Mouse (Mus musculus): Measurements from ENCODE around the gene Rabgap1. TPM values are rescaled to one million over a fixed set of nuclear protein-coding genes. Genes with fewer than 3 reads are reported as not detected.

Rabgap1 gene
- polyA plus RNA-seq, 1 experiment from 2014 or later = 37.2 TPM

GRCm38 (mm10) chr2:37566035-37566434, 123.0 kb downstream of the Rabgap1 start:
- Histone ChIP-seq H3K4me1 (replicated peaks) (peaks cover 19% of the 10 kb centered on the region), H3K36me3 (peaks cover 63% of the 10 kb centered on the region), H3K9ac (no peak overlapping the region), H3K27ac (ENCODE audit: poor library complexity, severe bottlenecking) (no peak overlapping the region), H3K27me3 (replicated peaks) (no peaks in the 10 kb centered on the region), H3K4me2 (no peak overlapping the region), H3K4me3 (no peak overlapping the region), H3K9me3 (replicated peaks) (no peaks in the 10 kb centered on the region)
- WGBS = 57% methylated on average over 1 of the region's 1 CpGs
- no peak for ATAC-seq (ENCODE audit: insufficient number of reproducible peaks, low FRiP score)

- no peak overlapping the region for H3K27ac ChIP-seq (ENCODE audit: poor library complexity, severe bottlenecking)
- H3K27me3 ChIP-seq (replicated peaks) = no peaks in the 10 kb centered on the region
- H3K4me3 ChIP-seq = no peak overlapping the region
- no peaks in the 10 kb centered on the region for H3K9me3 ChIP-seq (replicated peaks)
- peaks cover 48% of the 10 kb centered on the region for H3K36me3 ChIP-seq
- H3K4me1 ChIP-seq (replicated peaks) = peaks cover 16% of the 10 kb centered on the region
- no peak overlapping the region for H3K4me2 ChIP-seq
- WGBS = 73% methylated on average over 5 of the region's 5 CpGs
- H3K9ac ChIP-seq = no peak overlapping the region
- ATAC-seq (ENCODE audit: insufficient number of reproducible peaks, low FRiP score) = no peak
Measured at GRCm38 (mm10) chr2:37569888-37570287, 126.8 kb downstream of the Rabgap1 start.

GRCm38 (mm10) chr2:37570703-37571102, 127.6 kb downstream of the Rabgap1 start:
- Histone ChIP-seq H3K27me3 (replicated peaks) (no peaks in the 10 kb centered on the region), H3K4me1 (replicated peaks) (peaks cover 15% of the 10 kb centered on the region), H3K9ac (no peak overlapping the region), H3K4me3 (no peak overlapping the region), H3K4me2 (no peak overlapping the region), H3K9me3 (replicated peaks) (no peaks in the 10 kb centered on the region), H3K36me3 (peaks cover 43% of the 10 kb centered on the region), H3K27ac (ENCODE audit: poor library complexity, severe bottlenecking) (no peak overlapping the region)
- ATAC-seq (ENCODE audit: insufficient number of reproducible peaks, low FRiP score) = no peak
- 73% methylated on average over 2 of the region's 2 CpGs for WGBS

GRCm38 (mm10) chr2:37572141-37572540, 129.1 kb downstream of the Rabgap1 start:
- Histone ChIP-seq H3K4me1 (replicated peaks) (peaks cover 15% of the 10 kb centered on the region), H3K4me3 (no peak overlapping the region), H3K27ac (ENCODE audit: poor library complexity, severe bottlenecking) (no peak overlapping the region), H3K27me3 (replicated peaks) (no peaks in the 10 kb centered on the region), H3K9ac (no peak overlapping the region), H3K36me3 (peaks cover 35% of the 10 kb centered on the region), H3K4me2 (no peak overlapping the region), H3K9me3 (replicated peaks) (no peaks in the 10 kb centered on the region)
- 84% methylated on average over 2 of the region's 2 CpGs for WGBS
- ATAC-seq (ENCODE audit: insufficient number of reproducible peaks, low FRiP score) = no peak

GRCm38 (mm10) chr2:37576661-37577060, 133.6 kb downstream of the Rabgap1 start:
- Histone ChIP-seq H3K9ac (no peak overlapping the region), H3K4me1 (replicated peaks) (no peaks in the 10 kb centered on the region), H3K4me3 (no peak overlapping the region), H3K27ac (ENCODE audit: poor library complexity, severe bottlenecking) (no peak overlapping the region), H3K27me3 (replicated peaks) (no peaks in the 10 kb centered on the region), H3K36me3 (peaks cover 20% of the 10 kb centered on the region), H3K9me3 (replicated peaks) (no peaks in the 10 kb centered on the region), H3K4me2 (no peak overlapping the region)
- ATAC-seq (ENCODE audit: insufficient number of reproducible peaks, low FRiP score) = no peak
- WGBS = 89% methylated on average over 1 of the region's 1 CpGs

- no peak overlapping the region for H3K9ac ChIP-seq
- H3K36me3 ChIP-seq = peaks cover 13% of the 10 kb centered on the region
- no peak overlapping the region for H3K4me3 ChIP-seq
- H3K27me3 ChIP-seq (replicated peaks) = no peaks in the 10 kb centered on the region
- WGBS = 80% methylated on average over 2 of the region's 2 CpGs
- no peak for ATAC-seq (ENCODE audit: insufficient number of reproducible peaks, low FRiP score)
- no peaks in the 10 kb centered on the region for H3K4me1 ChIP-seq (replicated peaks)
- no peaks in the 10 kb centered on the region for H3K9me3 ChIP-seq (replicated peaks)
- H3K27ac ChIP-seq (ENCODE audit: poor library complexity, severe bottlenecking) = no peak overlapping the region
- H3K4me2 ChIP-seq = no peak overlapping the region
Measured at GRCm38 (mm10) chr2:37578185-37578584, 135.1 kb downstream of the Rabgap1 start.

GRCm38 (mm10) chr2:37587919-37588318, 144.8 kb downstream of the Rabgap1 start:
- H3K4me3 ChIP-seq = no peak overlapping the region
- no peaks in the 10 kb centered on the region for H3K4me1 ChIP-seq (replicated peaks)
- H3K9me3 ChIP-seq (replicated peaks) = no peaks in the 10 kb centered on the region
- H3K27ac ChIP-seq (ENCODE audit: poor library complexity, severe bottlenecking) = no peak overlapping the region
- H3K4me2 ChIP-seq = no peak overlapping the region
- H3K9ac ChIP-seq = no peak overlapping the region
- H3K36me3 ChIP-seq = peaks cover 23% of the 10 kb centered on the region; the same call in 1 of the 2 replicates
- H3K27me3 ChIP-seq (replicated peaks) = no peaks in the 10 kb centered on the region
- no peak for ATAC-seq (ENCODE audit: insufficient number of reproducible peaks, low FRiP score)

Other genes starting within 250 kb of the Rabgap1 start
- not detected in 2 replicates for gene Olfr366, start 231.7 kb upstream of the Rabgap1 start, polyA plus RNA-seq (2016; fragmentation: Nextera tagmentation; extraction: Ambion mirVana)
- gene Olfr368, start 116.8 kb upstream of the Rabgap1 start, polyA plus RNA-seq (2016; fragmentation: Nextera tagmentation; extraction: Ambion mirVana) = not detected in 2 replicates
- 38.4 and 40.6 TPM in 2 replicates for gene Pdcl, start 83.9 kb upstream of the Rabgap1 start, polyA plus RNA-seq (2016; fragmentation: Nextera tagmentation; extraction: Ambion mirVana)
- gene Rc3h2, start 20.4 kb upstream of the Rabgap1 start, polyA plus RNA-seq (2016; fragmentation: Nextera tagmentation; extraction: Ambion mirVana) = 14.6 and 17.5 TPM in 2 replicates
- 7.2 and 7.4 TPM in 2 replicates for gene Zbtb26, start 144 bp upstream of the Rabgap1 start, polyA plus RNA-seq (2016; fragmentation: Nextera tagmentation; extraction: Ambion mirVana)
- 4.7 and 5.4 TPM in 2 replicates for gene Zbtb6, start 108 bp upstream of the Rabgap1 start, polyA plus RNA-seq (2016; fragmentation: Nextera tagmentation; extraction: Ambion mirVana)
- gene Gpr21, start 73.1 kb downstream of the Rabgap1 start, polyA plus RNA-seq (2016; fragmentation: Nextera tagmentation; extraction: Ambion mirVana) = 0.86 and 1.2 TPM in 2 replicates

Measured in heart, embryonic 12.5 days (tissue).